Mouse (Mus musculus) lung, embryonic 16.5 days (tissue): ENCODE results near the gene Wfikkn1. TPM values are rescaled to one million over a fixed set of nuclear protein-coding genes. Genes with fewer than 3 reads are reported as not detected.
"Not testable (repeated sequence)": the region's sequence is repeated elsewhere in the genome, so short reads cannot be mapped to it uniquely, and the experiment has no call there.

Source experiments
- ATAC-seq: fragments of 200-750 bp; cut with Nextera tagmentation; 2 replicates; pipeline ENCODE4 v1.8.0; 2017; ENCODE audit warnings: low read depth, mild to moderate bottlenecking, moderate library complexity
- H3K27ac ChIP-seq: fragments of 300-500 bp; sonication (generic); 2 replicates; pipeline ENCODE4 v1.5.1; 2014; ENCODE audit warnings: mild to moderate bottlenecking, control low read depth, low read length
- H3K27me3 ChIP-seq: fragments of 300-500 bp; sonication (generic); 2 replicates; pipeline ENCODE4 v1.6.1; 2014; ENCODE audit warnings: low read depth, low read length, mixed read lengths; ENCODE audit not compliant: control insufficient read depth, insufficient read depth
- H3K36me3 ChIP-seq: fragments of 300-500 bp; sonication (generic); 2 replicates; pipeline ENCODE4 v1.6.1; 2014; ENCODE audit warnings: low read length; ENCODE audit not compliant: control insufficient read depth, insufficient read depth
- H3K4me1 ChIP-seq: fragments of 300-500 bp; sonication (generic); replicated peaks from 2 replicates; pipeline ENCODE4 v1.6.1; 2014; ENCODE audit warnings: low read length, mixed read lengths; ENCODE audit not compliant: control insufficient read depth, insufficient read depth
- H3K4me2 ChIP-seq: fragments of 300-500 bp; sonication (generic); 2 replicates; pipeline ENCODE4 v1.6.1; 2014; ENCODE audit warnings: low read depth, low read length, control low read depth
- H3K4me3 ChIP-seq: fragments of 300-500 bp; sonication (generic); 2 replicates; pipeline ENCODE4 v1.5.1; 2014; ENCODE audit warnings: mild to moderate bottlenecking, low read length, control low read depth
- H3K9ac ChIP-seq: fragments of 300-500 bp; sonication (generic); 2 replicates; pipeline ENCODE4 v1.6.1; 2014; ENCODE audit warnings: low read length, control low read depth
- H3K9me3 ChIP-seq: fragments of 300-500 bp; sonication (generic); 2 replicates; pipeline ENCODE4 v1.6.1; 2016; ENCODE audit warnings: low read length; ENCODE audit not compliant: control insufficient read depth
- WGBS: fragments of 180-500 bp; shearing (Covaris S2); extraction: QIAGEN DNeasy Blood & Tissue Kit; methylation state at CpG from one replicate; pipeline ENCODE4 v1.1.7; 2014; 5-methylcytosine and 5-hydroxymethylcytosine counted together
- polyA plus RNA-seq: library from polyadenylated mRNA; unstranded; fragments of >200 nt; fragmentation: Nextera tagmentation; extraction: Ambion mirVana; gene quantifications from 2 replicates; pipeline ENCODE4 v1.2.1, GENCODE M21; 2015

Gene Wfikkn1
- polyA plus RNA-seq, 1 experiment from 2014 or later: 0.43 TPM

DNA sequence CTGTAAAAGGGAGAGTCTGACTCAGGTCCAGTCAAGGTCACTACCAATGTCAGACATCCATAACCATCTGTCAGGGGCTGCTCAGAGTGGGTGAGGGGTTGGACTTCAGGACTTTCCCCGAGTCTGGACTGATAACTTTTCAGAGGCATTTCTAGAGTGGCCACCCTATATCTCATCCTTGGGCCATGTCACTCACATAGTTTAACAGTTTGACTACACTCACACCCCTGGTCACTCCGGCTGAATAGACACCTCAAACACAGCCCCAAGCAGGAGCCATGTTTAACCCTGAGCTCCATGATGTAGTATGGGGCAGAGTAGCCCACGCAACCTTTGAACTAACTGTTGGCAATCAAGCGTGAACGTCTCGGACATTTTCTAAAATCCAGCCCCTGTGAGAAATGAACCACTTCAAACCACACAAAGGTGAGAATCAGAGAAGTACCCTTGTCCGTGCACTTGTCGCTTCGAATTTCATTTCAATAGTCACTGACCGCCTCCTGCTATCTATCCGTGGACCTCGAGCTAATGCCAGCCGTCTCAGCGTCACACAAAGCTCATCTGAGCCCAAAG is 6.4 kb downstream of the Wfikkn1 start:
- WGBS: 4% methylated on average over 14 of the region's 14 CpGs
- no peaks in the 10 kb centered on the region for H3K27me3 ChIP-seq
- no peak for ATAC-seq
- H3K4me1 ChIP-seq: peaks cover 19% of the 10 kb centered on the region
- peak overlapping the region; percentile 87 for H3K4me3 ChIP-seq
- H3K9ac ChIP-seq: peak overlapping the region; percentile 85
- no peaks in the 10 kb centered on the region for H3K9me3 ChIP-seq
- no peaks in the 10 kb centered on the region; the same call in 1 of the 2 replicates for H3K36me3 ChIP-seq
- H3K4me2 ChIP-seq: peak overlapping the region; percentile 91
- peak overlapping the region; percentile 92 for H3K27ac ChIP-seq

- Histone ChIP-seq H3K4me3 (peak overlapping the region; percentile 87; the same call in 1 of the 2 replicates), H3K4me2 (peak overlapping the region; percentile 91), H3K36me3 (no peaks in the 10 kb centered on the region; the same call in 1 of the 2 replicates), H3K9ac (peak overlapping the region; percentile 85; the same call in 1 of the 2 replicates), H3K4me1 (peaks cover 24% of the 10 kb centered on the region), H3K9me3 (no peaks in the 10 kb centered on the region), H3K27ac (no peak overlapping the region), H3K27me3 (no peaks in the 10 kb centered on the region)
- no peak for ATAC-seq
- WGBS: 68% methylated on average over 11 of the region's 11 CpGs
Measured at GRCm38 (mm10) chr17:25873405-25874147, 7.1 kb downstream of the Wfikkn1 start.

DNA sequence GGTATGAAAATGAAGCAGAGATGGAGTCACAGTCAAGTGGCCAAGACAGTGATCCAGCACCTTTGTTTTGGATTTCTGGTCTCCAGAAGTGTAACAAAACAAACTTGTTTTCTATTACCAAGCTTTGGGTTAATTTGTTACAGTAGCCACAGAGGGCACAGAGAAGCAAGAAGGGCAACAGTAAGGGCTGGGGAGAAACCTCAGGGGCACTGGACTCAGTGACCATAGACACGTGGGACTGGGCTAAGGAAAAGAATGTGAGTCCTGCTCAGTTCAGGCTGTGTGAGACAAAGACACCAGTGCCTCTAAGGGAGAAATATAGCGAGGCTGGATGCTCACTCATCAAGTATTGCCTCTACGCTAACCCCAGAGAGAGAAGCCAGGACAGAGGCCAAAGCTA is 8.0 kb downstream of the Wfikkn1 start:
- Histone ChIP-seq H3K27ac (no peak overlapping the region), H3K4me3 (no peak overlapping the region), H3K9ac (no peak overlapping the region), H3K4me1 (peaks cover 24% of the 10 kb centered on the region), H3K4me2 (no peak overlapping the region), H3K36me3 (no peaks in the 10 kb centered on the region), H3K9me3 (no peaks in the 10 kb centered on the region), H3K27me3 (no peaks in the 10 kb centered on the region)
- WGBS: 83% methylated on average over 3 of the region's 3 CpGs
- no peak for ATAC-seq

DNA sequence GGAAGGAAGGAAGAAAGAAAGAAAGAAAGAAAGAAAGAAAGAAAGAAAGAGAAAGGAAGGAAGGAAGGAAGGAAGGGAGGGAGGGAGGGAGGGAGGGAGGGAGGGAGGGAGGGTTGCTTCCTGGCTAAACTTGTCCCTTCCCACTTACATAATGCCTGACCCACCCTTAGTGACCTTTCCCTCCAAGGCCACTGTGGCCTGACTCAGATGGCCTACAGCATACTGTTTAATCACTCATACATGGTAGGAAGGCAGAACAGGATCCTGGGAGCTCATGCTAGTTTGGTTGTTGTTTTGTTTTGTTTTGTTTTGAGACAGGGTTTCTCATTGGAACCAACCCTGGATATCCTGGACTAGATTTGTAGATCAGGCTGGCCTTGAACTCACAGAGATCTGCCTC is 9.1 kb downstream of the Wfikkn1 start:
- H3K27me3 ChIP-seq, H3K4me2 ChIP-seq, H3K9me3 ChIP-seq, H3K4me3 ChIP-seq, H3K27ac ChIP-seq, ATAC-seq, H3K9ac ChIP-seq, H3K36me3 ChIP-seq: not testable (repeated sequence)
- H3K4me1 ChIP-seq: peaks cover 24% of the 10 kb centered on the region

GRCm38 (mm10) chr17:25869954-25870353 is 10.7 kb downstream of the Wfikkn1 start:
- Histone ChIP-seq H3K27ac (no peak overlapping the region), H3K27me3 (no peaks in the 10 kb centered on the region)
- 79% methylated on average over 2 of the region's 2 CpGs for WGBS

DNA sequence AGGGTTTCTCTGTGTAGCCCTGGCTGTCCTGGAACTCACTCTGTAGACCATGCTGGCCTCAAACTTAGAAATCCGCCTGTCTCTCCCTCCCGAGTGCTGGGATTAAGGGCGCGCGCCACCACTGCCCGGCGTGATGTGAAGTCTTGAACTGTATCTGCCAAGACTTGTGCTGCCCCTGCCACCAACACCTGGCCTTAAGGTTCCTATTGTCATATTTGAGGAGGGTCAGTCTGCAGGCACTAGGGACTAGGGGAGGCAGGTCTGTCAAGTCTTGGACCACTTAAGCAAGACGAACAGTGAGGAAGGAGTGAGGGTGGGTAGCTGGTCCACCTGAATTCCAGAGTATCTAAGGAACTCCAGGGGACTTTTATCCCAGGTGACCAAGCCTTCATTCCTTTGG is 11.2 kb downstream of the Wfikkn1 start:
- H3K27me3 ChIP-seq: no peaks in the 10 kb centered on the region
- no peak overlapping the region for H3K27ac ChIP-seq
- no peak for ATAC-seq
- H3K4me3 ChIP-seq: no peak overlapping the region
- no peaks in the 10 kb centered on the region for H3K9me3 ChIP-seq
- 83% methylated on average over 8 of the region's 8 CpGs for WGBS
- H3K4me2 ChIP-seq: no peak overlapping the region
- no peak overlapping the region for H3K9ac ChIP-seq
- peaks cover 16% of the 10 kb centered on the region for H3K4me1 ChIP-seq
- no peaks in the 10 kb centered on the region for H3K36me3 ChIP-seq

More at GRCm38 (mm10) chr17:25869954-25870353, 10.7 kb downstream of the Wfikkn1 start:
- Histone ChIP-seq H3K4me3 (no peak overlapping the region), H3K36me3 (no peaks in the 10 kb centered on the region), H3K4me2 (no peak overlapping the region), H3K4me1 (peaks cover 16% of the 10 kb centered on the region), H3K9ac (no peak overlapping the region), H3K9me3 (no peaks in the 10 kb centered on the region)
- ATAC-seq: no peak

DNA sequence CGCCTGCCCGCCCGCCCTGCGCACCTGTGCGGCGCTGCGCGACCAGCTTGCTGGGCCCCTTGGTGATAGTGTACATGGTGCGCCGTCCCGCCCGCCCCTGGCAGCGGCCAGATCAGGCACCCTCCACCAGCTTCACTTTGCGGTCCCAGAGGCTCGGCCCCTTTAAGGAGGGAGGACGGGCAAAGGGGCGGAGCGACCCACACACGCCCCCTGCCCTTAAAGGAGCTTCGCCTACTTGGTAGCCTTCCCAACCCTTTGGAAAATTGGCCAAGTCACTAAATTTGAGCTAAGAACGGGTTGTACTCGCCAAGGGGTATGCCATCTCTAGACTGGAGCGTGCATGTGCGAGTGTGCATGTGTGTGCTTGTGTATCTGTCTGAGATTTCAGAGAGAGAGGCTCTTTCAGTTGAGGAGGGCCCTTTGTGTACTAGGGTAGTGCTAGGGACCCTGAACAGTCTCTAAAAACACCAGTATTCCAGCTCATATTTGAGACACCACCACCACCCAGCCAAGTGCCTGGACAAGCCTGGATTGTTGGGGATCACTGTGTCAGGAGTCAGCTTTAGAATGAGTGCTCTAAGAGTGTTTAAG is 12.0 kb downstream of the Wfikkn1 start, which contains the start of gene Mcrip2:
Gene Mcrip2, minus strand, starts transcription at position 164 of the 591 bp plus-strand sequence.
- peak within 1 kb of the TSS; percentile 72 for H3K9ac ChIP-seq
- WGBS: 0% methylated on average over 24 of the region's 24 CpGs

GRCm38 (mm10) chr17:25867836-25868600 is 12.6 kb downstream of the Wfikkn1 start:
- Histone ChIP-seq H3K9me3 (no peaks in the 10 kb centered on the region), H3K4me2 (peak overlapping the region; percentile 94), H3K27ac (peak overlapping the region; percentile 47), H3K4me1 (peaks cover 9% of the 10 kb centered on the region), H3K36me3 (no peaks in the 10 kb centered on the region), H3K9ac (peak overlapping the region; percentile 72), H3K27me3 (no peaks in the 10 kb centered on the region), H3K4me3 (peak overlapping the region; percentile 86)
- under 1% methylated on average over 38 of the region's 42 CpGs for WGBS
- peak; percentile 32 for ATAC-seq

More for the DNA sequence above, 12.0 kb downstream of the Wfikkn1 start, which contains the start of gene Mcrip2:
- H3K27ac ChIP-seq: peak within 1 kb of the TSS; percentile 67
- H3K4me1 ChIP-seq: peaks cover 9% of the 10 kb centered on the region
- no peaks in the 10 kb centered on the region for H3K36me3 ChIP-seq
- no peaks in the 10 kb centered on the region for H3K9me3 ChIP-seq
- ATAC-seq: peak; percentile 92
- H3K4me3 ChIP-seq: peak within 1 kb of the TSS; percentile 86
- peak within 1 kb of the TSS; percentile 94 for H3K4me2 ChIP-seq
- no peaks in the 10 kb centered on the region for H3K27me3 ChIP-seq

DNA sequence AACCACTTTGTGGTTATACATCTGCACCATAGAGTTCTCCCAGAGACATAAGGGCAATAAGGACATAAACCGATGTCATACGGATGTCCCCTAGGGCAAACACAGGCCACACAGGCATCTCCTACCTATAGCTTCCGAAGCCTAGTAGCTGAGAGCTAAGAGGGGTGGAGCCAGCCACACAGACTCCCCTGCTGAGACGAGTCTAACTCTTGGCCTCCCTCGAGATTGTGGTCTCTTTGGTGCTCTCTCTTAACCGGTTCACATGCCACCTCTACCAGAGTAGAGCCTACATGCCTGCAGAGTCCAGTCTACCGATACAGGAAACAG is 13.2 kb downstream of the Wfikkn1 start:
- H3K4me3 ChIP-seq: peak overlapping the region; percentile 86
- peak overlapping the region; percentile 72 for H3K9ac ChIP-seq
- no peak overlapping the region for H3K27ac ChIP-seq
- H3K4me1 ChIP-seq: peaks cover 9% of the 10 kb centered on the region
- H3K27me3 ChIP-seq: no peaks in the 10 kb centered on the region
- ATAC-seq: 0 out of 2 replicates have a peak, but pooled peaks have one; percentile 3
- no peaks in the 10 kb centered on the region for H3K36me3 ChIP-seq
- peak overlapping the region; percentile 94 for H3K4me2 ChIP-seq
- 15% methylated on average over 7 of the region's 7 CpGs for WGBS
- no peaks in the 10 kb centered on the region for H3K9me3 ChIP-seq
